In genomic region chr11:95122100-95122489, GRCm38 (mm10) we compare ENCODE assay signal across 18 mouse cellular contexts. TPM values are rescaled to one million over a fixed set of nuclear protein-coding genes. Genes with fewer than 3 reads are reported as not detected.
DNase-seq lines count a peak whose midpoint lies in the region; ATAC-seq and TF ChIP-seq lines count a peak whose summit lies in the region.
"Had no signal": no experiment of that assay in that cellular context is flagged by ENCODE, and none has a peak within 500 bp of the region (broad histone marks: within the 10 kb centered on the region; RNA-seq: fewer than 3 reads in every experiment).

No protein-coding gene starts in this region.

- TF ChIP-seq CTCF in midbrain, postnatal 0 days (IDR thresholded peaks at IDR 0.05), result no peak

- H3K9me3 ChIP-seq in hindbrain, embryonic 10.5 days, result no peaks in the 10 kb centered on the region
- H3K9me3 ChIP-seq in hindbrain, embryonic 11.5 days (ENCODE audit: control insufficient read depth, low read length), result no peaks in the 10 kb centered on the region
- H3K9me3 ChIP-seq in midbrain, embryonic 13.5 days, result no peaks in the 10 kb centered on the region
- no peaks in the 10 kb centered on the region for H3K9me3 ChIP-seq in midbrain, postnatal 0 days (ENCODE audit: low read length)
- H3K9me3 ChIP-seq in limb, embryonic 14.5 days (ENCODE audit: control insufficient read depth, low read length), result no peaks in the 10 kb centered on the region
- H3K9me3 ChIP-seq: forebrain, embryonic 13.5 days; G1E; megakaryocyte, embryonic 14.5 days had no signal

- H3K27me3 ChIP-seq in hindbrain, embryonic 10.5 days (ENCODE audit: insufficient read depth, poor library complexity, severe bottlenecking), result peaks cover 100% of the 10 kb centered on the region
- peaks cover 62% of the 10 kb centered on the region for H3K27me3 ChIP-seq in hindbrain, embryonic 11.5 days (ENCODE audit: control insufficient read depth, insufficient read depth, low read length)
- peaks cover 94% of the 10 kb centered on the region for H3K27me3 ChIP-seq in midbrain, embryonic 13.5 days
- peaks cover 64% of the 10 kb centered on the region for H3K27me3 ChIP-seq in midbrain, postnatal 0 days (ENCODE audit: insufficient read depth, low read length)
- peaks cover 55% of the 10 kb centered on the region for H3K27me3 ChIP-seq in limb, embryonic 14.5 days (ENCODE audit: control insufficient read depth, insufficient read depth, low read length)

- 24% methylated on average over 6 of the region's 6 CpGs for WGBS in hindbrain, embryonic 10.5 days
- 16% methylated on average over 6 of the region's 6 CpGs for WGBS in hindbrain, embryonic 11.5 days
- WGBS in midbrain, embryonic 13.5 days, result 21% methylated on average over 6 of the region's 6 CpGs
- WGBS in midbrain, postnatal 0 days, result 30% methylated on average over 6 of the region's 6 CpGs
- 45% methylated on average over 6 of the region's 6 CpGs for WGBS in limb, embryonic 14.5 days

- H3K4me1 ChIP-seq in hindbrain, embryonic 10.5 days (replicated peaks), result peaks cover 61% of the 10 kb centered on the region
- H3K4me1 ChIP-seq in hindbrain, embryonic 11.5 days (replicated peaks; ENCODE audit: control insufficient read depth, insufficient read depth, low read length), result peaks cover 12% of the 10 kb centered on the region
- peaks cover 37% of the 10 kb centered on the region for H3K4me1 ChIP-seq in midbrain, embryonic 13.5 days (replicated peaks)
- H3K4me1 ChIP-seq in midbrain, postnatal 0 days (ENCODE audit: insufficient read depth, low read length), result peaks cover 8% of the 10 kb centered on the region; the same call in 1 of the 2 replicates
- peaks cover 19% of the 10 kb centered on the region for H3K4me1 ChIP-seq in limb, embryonic 14.5 days (ENCODE audit: control insufficient read depth, insufficient read depth, low read length)

- H3K9ac ChIP-seq in hindbrain, embryonic 11.5 days (ENCODE audit: low read depth, low read length), result no peak overlapping the region
- H3K9ac ChIP-seq in midbrain, embryonic 13.5 days (replicated peaks), result no peak overlapping the region
- H3K9ac ChIP-seq in midbrain, postnatal 0 days (replicated peaks; ENCODE audit: low read length, poor library complexity, severe bottlenecking), result no peak overlapping the region
- no peak overlapping the region for H3K9ac ChIP-seq in limb, embryonic 14.5 days (ENCODE audit: low read depth, low read length, severe bottlenecking)
- H3K9ac ChIP-seq: forebrain, embryonic 13.5 days had no signal

- H3K4me2 ChIP-seq in hindbrain, embryonic 11.5 days (replicated peaks; ENCODE audit: low read depth, low read length), result no peak overlapping the region
- H3K4me2 ChIP-seq in midbrain, embryonic 13.5 days (replicated peaks), result no peak overlapping the region
- H3K4me2 ChIP-seq in midbrain, postnatal 0 days (ENCODE audit: low read depth, low read length, poor library complexity, severe bottlenecking), result no peak overlapping the region
- peak overlapping the region; percentile 77 for H3K4me2 ChIP-seq in limb, embryonic 14.5 days (replicated peaks; ENCODE audit: low read depth, low read length, severe bottlenecking)

- TF ChIP-seq POLR2A in limb, embryonic 14.5 days (IDR thresholded peaks at IDR 0.05; ENCODE audit: borderline replicate concordance, extremely low read depth, insufficient read depth, insufficient read length), result no peak

- H3K4me3 ChIP-seq in hindbrain, embryonic 10.5 days, result peak overlapping the region; percentile 56
- no peak overlapping the region for H3K4me3 ChIP-seq in hindbrain, embryonic 11.5 days (ENCODE audit: low read depth, low read length)
- H3K4me3 ChIP-seq in midbrain, embryonic 13.5 days (replicated peaks), result peak overlapping the region; percentile 42; the same call in 1 of the 2 replicates
- H3K4me3 ChIP-seq in midbrain, postnatal 0 days (ENCODE audit: low read depth, low read length), result no peak overlapping the region
- peak overlapping the region; percentile 43 for H3K4me3 ChIP-seq in limb, embryonic 14.5 days (replicated peaks; ENCODE audit: low read length)
- H3K4me3 ChIP-seq: megakaryocyte, embryonic 14.5 days had no signal

- no peak for DNase-seq in hindbrain, embryonic 10.5 days (ENCODE audit: low spot score)
- no peak for DNase-seq in hindbrain, embryonic 11.5 days (ENCODE audit: low spot score)
- no peak for DNase-seq in midbrain, postnatal 0 days (ENCODE audit: low spot score)
- no peak for DNase-seq in limb, embryonic 14.5 days (ENCODE audit: low spot score)
- DNase-seq in layer of hippocampus, postnatal 25 days (ENCODE audit: extremely low spot score in 1 of 2, low spot score in 1 of 2), result no peak
- DNase-seq in kidney, postnatal 4 days, result no peak
- DNase-seq: cerebellum, adult 9-11 months; gastrocnemius, adult 2 months; kidney, adult 2 months; lung, adult 2 months had no signal

- H3K27ac ChIP-seq in hindbrain, embryonic 10.5 days, result no peak overlapping the region
- no peak overlapping the region for H3K27ac ChIP-seq in hindbrain, embryonic 11.5 days (ENCODE audit: low read depth, low read length)
- no peak overlapping the region for H3K27ac ChIP-seq in midbrain, embryonic 13.5 days
- H3K27ac ChIP-seq in midbrain, postnatal 0 days (ENCODE audit: low read depth, low read length), result no peak overlapping the region
- no peak overlapping the region for H3K27ac ChIP-seq in limb, embryonic 14.5 days (replicated peaks; ENCODE audit: low read depth, low read length)
- H3K27ac ChIP-seq: forebrain, embryonic 13.5 days; gastrocnemius, adult 2 months; hindbrain, embryonic 14.5 days had no signal

- ATAC-seq in hindbrain, embryonic 11.5 days (ENCODE audit: low FRiP score), result no peak
- ATAC-seq in midbrain, embryonic 13.5 days, result no peak
- ATAC-seq in midbrain, postnatal 0 days (ENCODE audit: low FRiP score), result no peak
- no peak for ATAC-seq in limb, embryonic 14.5 days (ENCODE audit: low FRiP score, low read depth)
- ATAC-seq: forebrain, embryonic 13.5 days had no signal

- no peaks in the 10 kb centered on the region for H3K36me3 ChIP-seq in hindbrain, embryonic 10.5 days
- H3K36me3 ChIP-seq in hindbrain, embryonic 11.5 days (ENCODE audit: control insufficient read depth, insufficient read depth, low read length), result no peaks in the 10 kb centered on the region
- no peaks in the 10 kb centered on the region for H3K36me3 ChIP-seq in midbrain, embryonic 13.5 days
- H3K36me3 ChIP-seq in midbrain, postnatal 0 days (ENCODE audit: insufficient read depth, low read length), result no peaks in the 10 kb centered on the region
- H3K36me3 ChIP-seq in limb, embryonic 14.5 days (ENCODE audit: control insufficient read depth, insufficient read depth, low read length), result no peaks in the 10 kb centered on the region
- H3K36me3 ChIP-seq: G1E had no signal

RNA-seq across cellular contexts. Expression of gene Dlx3, which starts 2.2 kb away (rescaled TPM):
- polyA plus RNA-seq in hindbrain, embryonic 10.5 days (2016; fragmentation: Nextera tagmentation; extraction: Ambion mirVana), result 3.2 and 6.5 TPM in 2 replicates
- polyA plus RNA-seq in hindbrain, embryonic 11.5 days (2014; fragmentation: Nextera tagmentation; extraction: Ambion mirVana), result 1.7 TPM in 2 replicates
- polyA plus RNA-seq in midbrain, embryonic 13.5 days (2015; fragmentation: Nextera tagmentation; extraction: Ambion mirVana), result 0.27 and 0.30 TPM in 2 replicates
- total RNA-seq in midbrain, postnatal 0 days (2014; rRNA removed), result 0.33 TPM in 1 of 2 replicates, not detected in the other
- not detected in 2 replicates for polyA plus RNA-seq in midbrain, postnatal 0 days (2015; fragmentation: Nextera tagmentation; extraction: Ambion mirVana)
- 8.3 and 8.6 TPM in 2 replicates for polyA plus RNA-seq in limb, embryonic 14.5 days (2012; rRNA removed)
- polyA plus RNA-seq in limb, embryonic 14.5 days (2014; fragmentation: Nextera tagmentation; extraction: Ambion mirVana), result 14.3 and 16.3 TPM in 2 replicates
- total RNA-seq in layer of hippocampus, postnatal 25 days (2021), result not detected
- total RNA-seq: gastrocnemius, adult 2 months; left cerebral cortex, postnatal 14 days had no signal
- polyA plus RNA-seq: forebrain, embryonic 13.5 days; G1E; heart, embryonic 14.5 days; neural tube, embryonic 14.5 days had no signal

RNA-seq across cellular contexts. Expression of gene Dlx4, which starts 24.0 kb away (rescaled TPM):
- 0.25 and 0.31 TPM in 2 replicates for polyA plus RNA-seq in hindbrain, embryonic 10.5 days (2016; fragmentation: Nextera tagmentation; extraction: Ambion mirVana)
- polyA plus RNA-seq in hindbrain, embryonic 11.5 days (2014; fragmentation: Nextera tagmentation; extraction: Ambion mirVana), result 0.13 TPM in 1 of 2 replicates, not detected in the other
- polyA plus RNA-seq in midbrain, embryonic 13.5 days (2015; fragmentation: Nextera tagmentation; extraction: Ambion mirVana), result not detected in 2 replicates
- 0.60 TPM in 1 of 2 replicates, not detected in the other for total RNA-seq in midbrain, postnatal 0 days (2014; rRNA removed)
- polyA plus RNA-seq in midbrain, postnatal 0 days (2015; fragmentation: Nextera tagmentation; extraction: Ambion mirVana), result 0.47 and 0.51 TPM in 2 replicates
- 2.0 and 2.4 TPM in 2 replicates for polyA plus RNA-seq in limb, embryonic 14.5 days (2012; rRNA removed)
- polyA plus RNA-seq in limb, embryonic 14.5 days (2014; fragmentation: Nextera tagmentation; extraction: Ambion mirVana), result 3.3 and 3.4 TPM in 2 replicates
- not detected for total RNA-seq in layer of hippocampus, postnatal 25 days (2021)
- total RNA-seq: gastrocnemius, adult 2 months; left cerebral cortex, postnatal 14 days had no signal
- polyA plus RNA-seq: forebrain, embryonic 13.5 days; G1E; heart, embryonic 14.5 days; hindbrain, embryonic 14.5 days; kidney, adult 2 months; neural tube, embryonic 14.5 days had no signal

RNA-seq across cellular contexts. Expression of gene Itga3, which starts 45.5 kb away (rescaled TPM):
- 5.7 and 6.7 TPM in 2 replicates for polyA plus RNA-seq in hindbrain, embryonic 10.5 days (2016; fragmentation: Nextera tagmentation; extraction: Ambion mirVana)
- 4.2 and 4.4 TPM in 2 replicates for polyA plus RNA-seq in hindbrain, embryonic 11.5 days (2014; fragmentation: Nextera tagmentation; extraction: Ambion mirVana)
- polyA plus RNA-seq in midbrain, embryonic 13.5 days (2015; fragmentation: Nextera tagmentation; extraction: Ambion mirVana), result 6.6 and 8.8 TPM in 2 replicates
- 33.2 and 38.3 TPM in 2 replicates for total RNA-seq in midbrain, postnatal 0 days (2014; rRNA removed)
- 11.2 and 12.3 TPM in 2 replicates for polyA plus RNA-seq in midbrain, postnatal 0 days (2015; fragmentation: Nextera tagmentation; extraction: Ambion mirVana)
- polyA plus RNA-seq in limb, embryonic 14.5 days (2012; rRNA removed), result 12.7 and 14.3 TPM in 2 replicates
- 8.6 and 10.0 TPM in 2 replicates for polyA plus RNA-seq in limb, embryonic 14.5 days (2014; fragmentation: Nextera tagmentation; extraction: Ambion mirVana)
- total RNA-seq in layer of hippocampus, postnatal 25 days (2021), result 10 to 100 TPM; 11.7 to 15.6 TPM
- polyA plus RNA-seq: G1E had no signal

Comparison
In these comparisons a context has a peak if more than half of its experiments do, and no peak if none do; other contexts are left out.
1. H3K4me3 ChIP-seq: peak in hindbrain, embryonic 10.5 days (single experiment), midbrain, embryonic 13.5 days (single experiment) and limb, embryonic 14.5 days (single experiment); none in hindbrain, embryonic 11.5 days (single experiment) and midbrain, postnatal 0 days (single experiment).